Mouse (Mus musculus) embryonic fibroblast, embryonic 13.5 days (primary cell): ENCODE data around the gene Fbxl19.

Source experiments
- CTCF ChIP-seq: IDR thresholded peaks from 2 replicates; pipeline ENCODE4 v1.5.1; 2011; ENCODE audit warnings: mild to moderate bottlenecking, control low read depth, low read length, moderate library complexity, borderline replicate concordance; ENCODE audit not compliant: insufficient read depth
- POLR2A ChIP-seq: IDR thresholded peaks from 2 replicates; pipeline ENCODE4 v1.6.1; 2011; ENCODE audit warnings: low read depth, mild to moderate bottlenecking, control low read depth, low read length, moderate library complexity

- TF ChIP-seq CTCF (no peak), POLR2A (no peak)
These were observed 65.5 kb downstream of the Fbxl19 start for GRCm38 (mm10) chr7:127809846-127810245.
